Mouse (Mus musculus) heart, postnatal 4 days (tissue): Measurements from ENCODE around the gene Pgpep1. TPM values are rescaled to one million over a fixed set of nuclear protein-coding genes. Genes with fewer than 3 reads are reported as not detected.

Experiments used
- DNase-seq: peaks from one replicate; pipeline ENCODE4 v3.0.0; 2021
- total RNA-seq, 2 experiments: library from RNA; stranded (reverse); gene quantifications; 2 replicates each; pipeline ENCODE4 v1.2.3; 2021

Pgpep1 gene
- total RNA-seq, 2 experiments from 2014 or later, result 32.2 to 38.4 TPM

- DNase-seq, result peak; percentile 77
Measured at GRCm38 (mm10) chr8:70630532-70631381, 29.4 kb downstream of the Pgpep1 start.

DNA sequence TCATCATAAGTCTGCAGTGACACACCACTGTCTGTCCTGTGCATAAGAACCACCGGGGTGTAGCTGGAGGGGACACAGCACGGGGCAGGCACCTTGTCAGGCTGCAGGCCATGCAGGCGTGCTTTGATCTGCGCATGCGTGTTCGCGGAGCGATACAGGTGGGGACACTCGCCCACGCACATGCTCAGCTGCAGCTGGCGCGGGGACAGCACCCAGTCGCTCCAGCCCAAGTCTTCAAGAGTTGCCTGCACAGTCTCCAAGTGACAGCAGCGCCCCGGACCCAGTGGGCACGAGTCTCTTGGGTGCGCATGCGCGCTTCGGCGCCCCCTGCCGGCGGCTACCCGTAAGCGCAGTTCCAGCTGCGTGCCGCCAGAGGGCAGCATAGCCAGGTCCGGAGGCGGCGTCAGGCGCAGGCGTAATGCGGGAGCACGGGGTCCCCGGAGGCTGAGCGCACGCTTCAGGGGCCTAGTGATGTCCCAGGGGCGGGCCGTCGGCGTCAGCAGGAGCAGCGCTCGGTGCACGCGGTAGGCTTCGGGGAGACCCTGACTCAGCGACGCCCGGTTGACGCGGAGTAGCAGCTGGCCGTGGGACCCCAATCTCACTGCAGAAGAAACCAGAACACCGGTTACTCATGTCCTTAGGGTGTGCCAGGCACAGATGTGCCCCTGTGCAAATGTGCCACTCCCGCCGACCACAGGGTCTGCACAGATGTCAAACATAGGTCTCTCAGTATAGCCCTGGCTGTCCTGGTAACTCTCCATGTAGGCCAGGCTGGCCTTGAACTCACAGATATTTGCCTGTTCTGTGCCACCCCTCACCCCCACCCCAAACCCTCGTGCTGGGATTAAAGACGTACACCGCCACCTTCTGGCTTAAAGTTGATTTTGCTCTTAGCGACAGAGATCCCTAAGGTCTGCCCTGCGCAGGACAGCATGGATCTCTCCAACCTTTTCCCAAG is 30.3 kb downstream of the Pgpep1 start:
- DNase-seq, result peak; percentile 90

DNA sequence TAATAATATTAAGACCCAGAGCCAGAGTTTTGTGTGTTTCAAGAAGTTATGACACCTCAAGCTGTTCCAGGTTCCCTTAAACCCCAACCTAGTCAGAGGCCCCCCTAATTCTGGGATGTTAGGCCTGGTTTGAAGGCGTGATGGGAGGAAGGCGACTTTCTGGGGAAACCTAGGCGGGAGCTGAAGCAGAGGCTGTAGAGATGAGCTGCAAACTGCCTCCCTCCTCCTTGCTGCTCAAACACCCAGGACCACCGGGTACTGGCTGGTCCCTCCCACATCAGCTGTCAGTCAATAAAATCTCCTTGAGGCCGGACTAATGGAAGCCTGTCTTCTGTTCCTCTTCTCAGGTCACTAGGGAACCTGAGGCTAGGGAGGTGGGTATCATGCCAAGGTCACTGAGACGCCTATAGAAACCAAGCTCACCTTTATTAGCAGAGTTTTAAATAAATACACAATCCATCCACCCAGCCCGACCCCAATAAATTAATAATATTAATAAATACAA is 31.1 kb downstream of the Pgpep1 start:
- no peak for DNase-seq

GRCm38 (mm10) chr8:70627041-70627440 is 33.1 kb downstream of the Pgpep1 start:
- DNase-seq, result no peak

DNA sequence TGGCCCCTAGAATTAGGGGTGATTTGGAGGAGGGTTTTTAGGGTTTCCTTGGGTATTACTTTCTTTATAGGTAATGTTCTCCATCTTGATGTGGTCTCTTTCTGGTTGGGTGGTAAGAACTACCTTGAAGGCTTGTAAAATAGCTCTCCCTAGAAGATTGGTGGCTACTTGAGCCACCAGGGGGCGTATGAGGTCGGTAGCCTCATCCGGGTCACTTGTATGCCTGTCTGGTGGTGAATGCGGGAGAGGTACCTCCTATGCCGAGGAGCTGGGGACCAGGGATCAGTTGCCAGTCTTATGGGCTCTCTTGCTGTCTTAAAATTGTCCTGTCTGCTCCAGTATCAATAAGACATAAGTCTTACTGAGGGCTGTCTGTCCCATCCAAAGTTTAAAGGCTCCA is 35.1 kb downstream of the Pgpep1 start:
- DNase-seq, result peak; percentile 75

- DNase-seq, result no peak
Measured at GRCm38 (mm10) chr8:70622220-70622619, 38.0 kb downstream of the Pgpep1 start.

- peak; percentile 54 for DNase-seq
Measured at GRCm38 (mm10) chr8:70618888-70619334, 41.3 kb downstream of the Pgpep1 start.

DNA sequence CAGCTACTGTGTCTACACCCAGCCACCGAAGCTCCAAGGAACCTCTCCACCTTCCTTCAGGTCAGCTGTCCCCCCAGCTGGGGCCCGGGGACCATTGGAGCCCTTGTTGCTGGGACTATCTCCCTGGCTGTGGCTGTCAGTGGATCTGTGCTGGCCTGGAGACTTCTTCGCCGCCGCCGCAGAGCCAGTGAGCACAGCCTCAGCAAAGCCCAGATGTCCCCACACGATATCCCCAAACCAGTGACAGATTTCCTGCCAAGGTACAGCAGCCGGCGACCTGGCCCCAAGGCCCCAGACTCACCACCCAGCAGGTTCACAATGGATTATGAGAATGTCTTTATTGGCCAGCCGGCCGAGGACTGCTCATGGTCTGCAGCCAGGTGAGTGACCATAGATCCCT is 42.2 kb downstream of the Pgpep1 start:
- DNase-seq, result no peak

- no peak for DNase-seq
Measured at GRCm38 (mm10) chr8:70616645-70617044, 43.5 kb downstream of the Pgpep1 start.

- no peak for DNase-seq
Measured at GRCm38 (mm10) chr8:70615894-70616293, 44.3 kb downstream of the Pgpep1 start, which contains the start of gene Lrrc25. Gene Lrrc25, plus strand, starts transcription at chr8:70616155.

- DNase-seq, result no peak
Measured at GRCm38 (mm10) chr8:70615281-70615680, 44.9 kb downstream of the Pgpep1 start.

DNA sequence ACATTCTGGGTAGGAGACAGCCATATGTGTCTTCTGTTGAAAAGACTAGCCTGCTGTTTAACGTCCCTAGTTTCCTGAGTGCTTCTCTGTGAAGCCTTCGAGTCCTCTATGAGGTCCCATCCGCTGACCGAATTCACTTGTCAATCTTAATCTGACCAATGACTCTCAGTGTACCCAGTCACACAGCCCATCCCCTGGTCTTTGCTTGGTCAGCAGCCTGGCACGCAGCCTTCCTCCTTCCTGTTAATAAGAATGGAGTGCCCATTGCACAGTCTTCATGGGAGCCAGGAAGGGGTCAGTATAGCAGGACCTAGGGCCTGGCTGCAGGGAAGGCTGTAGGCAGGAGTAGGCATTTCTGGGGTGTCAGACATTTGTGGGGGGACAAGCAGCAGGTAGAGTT is 45.7 kb downstream of the Pgpep1 start:
- no peak for DNase-seq

- no peak for DNase-seq
Measured at GRCm38 (mm10) chr8:70613763-70614162, 46.4 kb downstream of the Pgpep1 start.

DNA sequence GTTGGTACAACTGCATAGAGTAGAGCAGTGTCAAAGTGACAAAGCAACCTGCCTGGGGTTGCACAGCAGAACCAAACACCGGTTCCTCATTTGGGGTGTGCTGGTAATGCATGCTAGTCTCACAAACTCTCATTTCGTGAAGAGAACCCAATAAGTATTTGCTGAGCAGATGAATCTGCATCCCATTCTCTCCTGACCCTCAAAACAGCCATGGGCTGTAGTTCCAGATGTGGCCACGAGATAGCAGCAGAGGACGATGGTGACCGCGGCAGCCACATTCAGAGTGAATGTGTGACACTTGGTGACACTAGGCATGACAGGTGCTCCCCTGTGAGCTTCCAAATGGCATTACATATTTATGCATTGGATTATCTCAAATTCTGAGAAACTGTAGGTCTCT is 48.3 kb downstream of the Pgpep1 start:
- DNase-seq, result peak; percentile 95

DNA sequence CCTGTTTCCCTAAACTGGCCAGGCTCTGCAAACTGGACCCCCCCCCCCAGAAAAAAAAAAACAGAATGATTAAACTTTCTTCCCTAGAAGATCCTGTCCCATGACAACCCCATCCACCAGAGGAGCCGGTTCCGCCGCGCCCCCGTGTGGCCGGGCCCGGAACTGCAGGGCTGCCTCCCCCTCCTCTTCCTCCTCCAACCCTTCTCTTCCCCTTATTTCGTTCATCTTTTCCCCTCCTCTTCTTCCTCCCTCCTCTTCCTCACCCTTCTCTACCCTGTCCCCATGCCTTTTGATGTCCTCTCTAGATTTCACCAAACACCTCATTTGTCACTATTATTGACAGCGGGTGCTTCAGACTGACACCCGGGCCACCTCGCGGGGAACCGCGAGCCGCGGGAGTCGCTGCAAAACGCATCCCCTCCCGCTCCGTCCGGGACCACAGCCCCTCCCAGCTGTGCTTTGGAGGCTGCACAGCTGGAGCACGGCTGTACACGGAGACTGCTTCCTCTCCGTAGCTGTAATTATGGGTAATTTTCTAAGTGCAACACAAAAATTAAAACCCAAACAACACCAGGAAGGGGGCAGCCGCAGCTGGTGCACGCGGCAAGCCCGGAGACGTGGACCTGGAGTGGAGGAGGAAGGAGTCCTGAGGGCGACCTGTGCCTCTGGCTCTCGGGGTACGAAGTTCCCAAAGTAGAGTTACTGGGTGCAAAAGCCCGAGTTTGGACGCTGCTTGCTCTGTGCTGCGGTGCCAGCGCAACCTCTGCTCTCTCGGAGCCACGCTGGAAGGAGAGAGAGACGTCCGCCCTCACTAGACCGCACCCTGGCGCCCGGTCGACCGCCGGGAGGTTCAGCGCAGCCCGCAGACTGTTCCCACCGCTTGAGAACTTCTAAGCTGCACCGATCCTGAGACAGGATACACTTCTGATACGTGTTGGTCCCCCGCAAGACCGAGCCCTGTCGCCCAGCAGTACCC is 49.1 kb downstream of the Pgpep1 start:
- DNase-seq, result peak; percentile 94

- peak; percentile 91 for DNase-seq
Measured at GRCm38 (mm10) chr8:70609849-70610795, 50.1 kb downstream of the Pgpep1 start.

GRCm38 (mm10) chr8:70609368-70609848 is 50.8 kb downstream of the Pgpep1 start:
- peak; percentile 93 for DNase-seq

GRCm38 (mm10) chr8:70608749-70609367 is 51.3 kb downstream of the Pgpep1 start, which contains the start of gene Ssbp4:
Gene Ssbp4, minus strand, starts transcription at chr8:70608872.
- DNase-seq, result no peak

- DNase-seq, result peak; percentile 59
Measured at GRCm38 (mm10) chr8:70607898-70608748, 52.1 kb downstream of the Pgpep1 start.
